Mouse (Mus musculus) liver, postnatal 0 days (tissue): ENCODE data around the gene Alpk1. TPM values are rescaled to one million over a fixed set of nuclear protein-coding genes. Genes with fewer than 3 reads are reported as not detected.
A peak's percentile ranks its signal among the peaks of the same experiment; 100 is the strongest.

Source experiments
- ATAC-seq: fragments of 200-750 bp; cut with Nextera tagmentation; 2 replicates; pipeline ENCODE4 v1.8.0; 2017; ENCODE audit warnings: mild to moderate bottlenecking, moderate library complexity
- DNase-seq: peaks from one replicate; pipeline ENCODE4 v3.0.0-alpha.2; 2016
- H3K27ac ChIP-seq: fragments of 300-500 bp; sonication (generic); 2 replicates; pipeline ENCODE4 v1.5.1; 2014; ENCODE audit warnings: antibody characterized with exemption, moderate library complexity, mild to moderate bottlenecking, low read depth
- H3K27me3 ChIP-seq: fragments of 300-500 bp; sonication (generic); 2 replicates; pipeline ENCODE4 v1.6.1; 2014; ENCODE audit warnings: low read length, control low read depth, mixed read lengths; ENCODE audit not compliant: insufficient read depth
- H3K36me3 ChIP-seq: fragments of 300-500 bp; sonication (generic); replicated peaks from 2 replicates; pipeline ENCODE4 v1.6.1; 2014; ENCODE audit warnings: mild to moderate bottlenecking, control low read depth, low read length, moderate library complexity, mixed read lengths; ENCODE audit not compliant: insufficient read depth
- H3K4me1 ChIP-seq: fragments of 300-500 bp; sonication (generic); 2 replicates; pipeline ENCODE4 v1.6.1; 2014; ENCODE audit warnings: antibody characterized with exemption, mild to moderate bottlenecking, control low read depth; ENCODE audit not compliant: insufficient read depth
- H3K4me2 ChIP-seq: fragments of 300-500 bp; sonication (generic); 2 replicates; pipeline ENCODE4 v1.6.1; 2014; ENCODE audit warnings: low read depth, mild to moderate bottlenecking, low read length, moderate library complexity, mixed read lengths
- H3K4me3 ChIP-seq: fragments of 300-500 bp; sonication (generic); 2 replicates; pipeline ENCODE4 v1.5.1; 2014; ENCODE audit warnings: low read depth, low read length
- H3K9ac ChIP-seq: fragments of 300-500 bp; sonication (generic); replicated peaks from 2 replicates; pipeline ENCODE4 v1.6.1; 2014; ENCODE audit warnings: mild to moderate bottlenecking, moderate library complexity
- H3K9me3 ChIP-seq: fragments of 300-500 bp; sonication (generic); 2 replicates; pipeline ENCODE4 v1.6.1; 2016; ENCODE audit warnings: mild to moderate bottlenecking, control low read depth, low read length, mixed read lengths
- CTCF ChIP-seq: sonication (generic); IDR thresholded peaks from 2 replicates; pipeline ENCODE4 v1.5.1; 2016; ENCODE audit warnings: antibody characterized with exemption, low read depth
- EP300 ChIP-seq: IDR thresholded peaks from 2 replicates; pipeline ENCODE4 v1.6.1; 2016; ENCODE audit warnings: antibody characterized with exemption, low read depth, mild to moderate bottlenecking
- WGBS: fragments of 180-500 bp; shearing (Covaris S2); extraction: QIAGEN DNeasy Blood & Tissue Kit; methylation state at CpG from one replicate; pipeline ENCODE4 v1.1.7; 2014; ENCODE audit not compliant: insufficient replicate concordance; 5-methylcytosine and 5-hydroxymethylcytosine counted together
- polyA plus RNA-seq: library from polyadenylated mRNA; unstranded; fragments of >200 nt; fragmentation: Nextera tagmentation; extraction: Ambion mirVana; gene quantifications from 2 replicates; pipeline ENCODE4 v1.2.1, GENCODE M21; 2015

The Alpk1 gene
- polyA plus RNA-seq, 1 experiment from 2014 or later: 0.39 TPM

DNA sequence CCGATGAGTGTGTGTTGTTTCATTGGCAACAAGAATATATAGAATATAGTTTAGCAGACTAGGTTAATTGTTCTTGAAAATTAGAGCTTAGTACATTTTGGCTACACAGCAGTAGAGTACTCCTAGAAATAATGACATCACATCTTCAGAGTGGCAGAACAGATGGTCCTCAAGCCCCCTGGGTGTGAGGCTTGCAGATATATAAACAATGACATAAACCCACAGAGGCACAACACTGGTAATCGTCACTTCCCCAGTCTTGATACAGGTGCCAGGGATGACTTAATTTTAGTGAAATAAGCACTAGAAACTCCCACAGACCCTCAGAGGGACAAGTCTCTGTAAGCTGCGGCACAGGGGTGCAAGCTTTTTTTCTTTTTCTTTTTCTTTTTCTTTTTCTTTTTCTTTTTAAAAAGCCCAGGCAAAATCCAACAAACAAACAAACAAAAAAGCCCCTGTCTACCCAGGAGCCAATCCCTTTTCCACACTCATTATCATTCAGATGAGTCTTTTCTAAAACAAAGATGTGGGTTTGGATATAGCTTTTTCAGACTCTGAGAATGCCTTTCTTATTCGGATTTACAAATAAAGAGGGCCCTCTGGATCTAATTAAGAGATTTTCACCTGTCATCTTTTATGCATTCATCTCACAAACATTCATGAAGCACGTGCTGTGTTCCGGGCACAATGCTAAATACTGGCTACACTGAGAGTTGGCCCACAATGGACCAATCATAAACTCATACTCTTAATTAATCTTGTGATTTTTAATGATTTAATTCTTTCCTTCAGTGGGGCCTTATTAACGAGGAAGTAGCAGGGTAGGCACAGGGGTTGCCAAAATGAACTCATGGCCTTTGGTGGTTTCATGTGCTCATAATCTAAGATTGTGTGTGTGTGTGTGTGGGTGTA lies 128.3 kb downstream of the Alpk1 start:
- Histone ChIP-seq H3K27ac (no peak overlapping the region), H3K27me3 (no peaks in the 10 kb centered on the region), H3K9me3 (no peaks in the 10 kb centered on the region), H3K4me1 (no peaks in the 10 kb centered on the region), H3K4me3 (no peak overlapping the region), H3K9ac (no peak overlapping the region), H3K36me3 (no peaks in the 10 kb centered on the region), H3K4me2 (no peak overlapping the region)
- DNase-seq (no peak), ATAC-seq (no peak)
- TF ChIP-seq EP300 (no peak), CTCF (no peak)
- WGBS: 52% methylated on average over 7 of the region's 7 CpGs

DNA sequence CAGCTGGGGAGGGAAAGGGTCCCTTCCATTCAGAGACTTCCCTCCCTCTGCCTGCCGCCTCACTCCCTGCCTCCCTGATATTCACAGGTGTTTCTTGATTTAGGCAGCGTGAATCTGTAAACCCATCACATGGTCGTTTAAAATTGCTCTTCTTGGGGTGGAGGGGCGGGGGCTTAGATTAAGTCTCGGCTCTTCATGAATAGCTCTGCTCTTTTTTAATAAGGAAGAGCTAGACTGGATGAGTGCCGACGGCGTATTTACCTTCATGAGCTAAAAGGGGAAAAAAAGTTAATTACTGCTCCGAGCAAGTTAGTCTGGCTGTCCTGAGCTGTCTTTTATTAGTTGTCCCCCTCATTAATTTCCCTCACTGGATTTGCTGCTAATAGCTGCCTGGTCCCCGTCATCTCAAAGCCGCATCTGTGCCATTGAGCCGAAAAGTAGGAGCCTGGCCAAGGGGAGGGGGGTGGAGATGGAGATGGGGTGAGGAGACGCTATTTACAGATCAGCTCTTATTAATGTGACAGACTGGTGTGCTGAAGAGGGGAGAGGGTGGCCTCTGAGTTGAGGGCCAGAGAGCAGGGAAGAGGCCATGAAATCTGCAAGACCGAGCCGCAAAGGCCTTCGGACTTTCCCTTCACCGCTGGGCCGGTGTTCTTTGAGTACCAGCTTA lies 134.0 kb downstream of the Alpk1 start:
- H3K4me1 ChIP-seq: no peaks in the 10 kb centered on the region
- 60% methylated on average over 18 of the region's 18 CpGs for WGBS

DNA sequence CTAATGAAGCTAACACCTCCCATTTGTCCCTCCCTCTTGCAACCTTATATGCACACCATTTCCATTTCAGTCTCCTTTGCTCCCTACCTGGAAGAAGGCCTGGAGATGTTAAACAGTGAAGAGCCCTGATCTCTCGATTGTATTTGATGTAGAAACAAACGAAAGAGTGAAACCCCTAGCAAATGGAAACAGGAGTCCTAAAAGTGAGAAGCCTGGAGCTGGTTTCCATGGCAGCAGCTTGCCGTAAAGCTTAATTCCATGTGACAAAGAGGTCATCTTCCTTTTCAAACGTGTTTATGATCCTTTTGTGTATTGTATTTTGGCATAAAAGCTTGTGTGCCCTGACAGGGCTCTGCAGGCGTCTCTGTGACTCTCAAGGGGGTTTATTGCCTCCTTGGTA lies 138.1 kb downstream of the Alpk1 start:
- no peak overlapping the region for H3K4me2 ChIP-seq
- no peak for DNase-seq
- H3K27me3 ChIP-seq: peaks cover 80% of the 10 kb centered on the region
- H3K36me3 ChIP-seq: no peaks in the 10 kb centered on the region
- H3K9ac ChIP-seq: no peak overlapping the region
- TF ChIP-seq EP300 (no peak), CTCF (no peak)
- H3K27ac ChIP-seq: no peak overlapping the region
- H3K9me3 ChIP-seq: no peaks in the 10 kb centered on the region
- no peak overlapping the region for H3K4me3 ChIP-seq
- ATAC-seq: no peak
- 14% methylated on average over 5 of the region's 5 CpGs for WGBS
- no peaks in the 10 kb centered on the region for H3K4me1 ChIP-seq

More for the DNA sequence above, 134.0 kb downstream of the Alpk1 start:
- Histone ChIP-seq H3K4me3 (no peak overlapping the region), H3K9me3 (no peaks in the 10 kb centered on the region), H3K4me2 (no peak overlapping the region), H3K27me3 (peaks cover 42% of the 10 kb centered on the region), H3K36me3 (no peaks in the 10 kb centered on the region), H3K27ac (no peak overlapping the region), H3K9ac (no peak overlapping the region)
- ATAC-seq (no peak), DNase-seq (no peak)
- TF ChIP-seq EP300 (no peak), CTCF (no peak)

DNA sequence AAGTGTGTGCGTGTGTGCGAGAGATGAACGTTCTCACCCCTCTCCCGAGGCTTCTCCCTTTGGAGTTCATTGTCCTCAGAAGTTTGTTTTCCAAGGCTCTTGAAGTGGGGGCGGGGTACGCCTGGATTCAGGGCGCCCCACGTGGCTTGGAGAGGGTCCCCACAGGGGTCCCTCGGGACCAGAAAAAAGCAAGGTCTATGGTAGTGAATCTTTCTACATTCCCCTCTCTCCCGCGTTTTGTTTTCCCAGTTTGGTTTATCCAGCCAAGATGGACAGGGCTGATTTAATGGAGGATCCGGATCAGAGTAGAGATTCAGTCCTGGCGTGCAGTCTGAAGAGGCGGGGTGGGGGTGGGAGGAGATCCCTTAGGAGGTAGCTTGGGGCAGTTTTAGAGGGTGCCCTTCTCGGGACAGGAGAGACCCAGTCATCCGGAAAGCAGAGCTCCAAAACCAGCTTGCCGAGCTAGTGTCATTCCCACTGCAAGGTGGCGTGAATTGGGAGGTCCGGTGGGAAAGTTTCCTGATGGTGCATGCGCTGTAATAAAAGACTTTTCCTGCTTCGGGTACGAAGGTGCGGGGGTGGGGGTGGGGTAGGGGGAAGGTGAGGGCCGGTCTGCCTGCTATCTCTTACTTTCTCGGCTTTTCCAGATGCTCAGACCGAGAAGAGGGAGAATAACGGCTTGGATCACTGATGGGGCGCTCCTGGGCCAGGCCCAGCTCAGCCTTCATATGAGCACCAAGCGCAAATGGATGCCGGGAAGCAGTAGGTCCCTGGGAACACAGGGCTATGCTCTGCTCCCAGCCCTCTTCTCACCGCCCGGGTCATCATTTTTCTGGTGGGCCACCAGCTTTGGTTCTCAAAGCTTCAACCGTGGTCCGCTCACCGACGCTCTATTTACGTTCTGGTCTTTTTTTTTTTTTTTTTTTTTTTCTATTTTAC lies 139.3 kb downstream of the Alpk1 start:
- no peak overlapping the region for H3K4me2 ChIP-seq
- DNase-seq: no peak
- no peaks in the 10 kb centered on the region for H3K9me3 ChIP-seq
- peaks cover 81% of the 10 kb centered on the region for H3K27me3 ChIP-seq
- no peaks in the 10 kb centered on the region for H3K4me1 ChIP-seq
- H3K9ac ChIP-seq: no peak overlapping the region
- TF ChIP-seq EP300: no peak
- no peak for TF ChIP-seq CTCF
- WGBS: 7% methylated on average over 37 of the region's 37 CpGs
- no peak for ATAC-seq
- no peak overlapping the region for H3K4me3 ChIP-seq
- H3K36me3 ChIP-seq: no peaks in the 10 kb centered on the region
- H3K27ac ChIP-seq: no peak overlapping the region

DNA sequence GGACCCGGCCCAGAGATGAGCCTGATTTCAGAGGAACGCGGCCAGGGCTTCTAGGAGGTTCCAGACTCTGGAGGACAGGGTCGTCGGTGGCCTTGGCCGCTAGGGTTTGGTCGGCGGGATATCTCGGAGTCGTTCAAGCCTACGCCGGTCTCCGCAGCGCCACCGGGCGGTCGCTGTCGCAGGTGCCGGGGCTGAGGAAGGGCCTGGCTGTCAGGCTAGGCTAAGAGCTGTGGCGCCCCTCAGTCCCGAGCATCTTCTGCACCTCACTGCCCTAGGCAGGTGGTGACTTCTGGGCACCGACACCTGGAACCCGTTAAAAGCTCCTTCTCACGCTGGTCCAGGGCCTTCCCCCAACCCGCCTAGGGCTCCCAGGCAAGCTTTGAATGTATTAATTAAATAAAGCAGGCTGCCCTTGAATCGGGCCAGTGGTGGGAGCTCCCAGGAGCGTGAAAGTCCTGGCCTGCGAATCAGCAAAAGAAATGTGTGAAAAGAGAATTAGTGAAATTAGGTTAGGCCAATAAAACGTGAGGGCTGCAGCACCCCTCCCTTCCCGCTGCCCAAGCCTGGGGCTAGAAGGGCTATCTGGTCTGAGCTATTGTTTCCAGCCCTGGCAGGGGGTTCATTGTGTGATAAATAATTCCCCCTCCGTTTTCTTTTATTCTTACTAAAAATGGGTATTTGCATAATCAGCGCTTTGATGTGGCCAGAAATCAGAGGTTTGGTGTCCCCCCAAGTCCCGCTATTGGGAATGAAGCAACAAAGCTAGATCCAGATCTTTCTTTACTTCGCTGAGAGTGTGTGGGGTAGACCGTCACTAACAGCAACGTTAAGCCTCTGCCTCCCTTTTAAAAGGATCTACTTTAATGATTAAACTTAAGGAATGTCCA lies 140.2 kb downstream of the Alpk1 start:
- Histone ChIP-seq H3K9ac (no peak overlapping the region), H3K9me3 (no peaks in the 10 kb centered on the region), H3K4me1 (no peaks in the 10 kb centered on the region), H3K27ac (no peak overlapping the region), H3K27me3 (peaks cover 82% of the 10 kb centered on the region), H3K36me3 (no peaks in the 10 kb centered on the region), H3K4me3 (no peak overlapping the region), H3K4me2 (no peak overlapping the region)
- peak; percentile 66 for DNase-seq
- no peak for TF ChIP-seq EP300
- TF ChIP-seq CTCF: peak; percentile 59
- 3% methylated on average over 36 of the region's 36 CpGs for WGBS
- ATAC-seq: 0 out of 2 replicates have a peak, but pooled peaks have one; percentile 25
